Mouse (Mus musculus): ENCODE data around the gene Klrb1a.
"Not testable (repeated sequence)": the region's sequence is repeated elsewhere in the genome, so short reads cannot be mapped to it uniquely, and the experiment has no call there.

Gene Klrb1a

DNA sequence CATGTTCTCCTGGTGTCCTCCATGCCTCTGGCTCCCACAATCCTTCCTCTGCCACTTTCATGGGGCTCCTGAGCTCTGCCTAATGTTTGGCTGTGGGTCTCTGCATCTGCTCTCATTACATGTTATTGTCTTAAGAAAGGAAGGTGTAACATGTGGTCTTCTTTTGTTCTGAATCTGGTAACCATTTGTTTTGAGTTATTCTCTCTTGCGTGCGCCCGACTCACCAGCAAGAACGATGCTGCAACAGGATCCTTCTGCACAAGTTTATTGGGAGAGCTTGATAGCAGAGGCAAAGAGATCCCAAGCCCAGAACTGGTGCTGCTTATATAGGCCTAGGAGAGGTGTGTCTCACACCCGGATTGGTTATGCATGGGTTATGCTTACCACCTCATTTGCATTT, at the start of gene Klrb1a:
Gene Klrb1a (minus strand): TSS at position 101 of the 400 bp plus-strand sequence.
- not testable (repeated sequence) for DNase-seq (ENCODE audit: low read depth, low spot score)

DNA sequence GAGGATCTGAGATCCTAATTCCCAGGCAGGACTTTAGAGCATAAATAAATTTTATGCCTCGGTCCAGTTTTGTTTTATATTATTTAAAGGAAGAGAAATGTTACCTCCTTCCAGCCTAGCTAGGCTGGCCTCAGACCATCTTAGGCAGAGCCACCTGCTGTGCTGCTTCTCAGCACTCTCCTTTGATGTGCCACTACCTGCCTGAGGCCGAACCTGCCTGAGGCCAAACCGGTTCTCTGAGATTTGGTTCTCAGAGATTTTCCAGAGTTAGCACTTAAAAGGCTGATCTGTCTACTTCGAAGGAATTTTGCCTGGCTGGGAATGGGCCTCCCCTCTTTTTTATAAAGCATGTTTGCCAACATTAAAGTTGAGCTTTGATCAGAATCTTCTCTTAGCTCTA, 46.6 kb upstream of the Klrb1a start:
- no peak for DNase-seq (ENCODE audit: low read depth, low spot score)

DNA sequence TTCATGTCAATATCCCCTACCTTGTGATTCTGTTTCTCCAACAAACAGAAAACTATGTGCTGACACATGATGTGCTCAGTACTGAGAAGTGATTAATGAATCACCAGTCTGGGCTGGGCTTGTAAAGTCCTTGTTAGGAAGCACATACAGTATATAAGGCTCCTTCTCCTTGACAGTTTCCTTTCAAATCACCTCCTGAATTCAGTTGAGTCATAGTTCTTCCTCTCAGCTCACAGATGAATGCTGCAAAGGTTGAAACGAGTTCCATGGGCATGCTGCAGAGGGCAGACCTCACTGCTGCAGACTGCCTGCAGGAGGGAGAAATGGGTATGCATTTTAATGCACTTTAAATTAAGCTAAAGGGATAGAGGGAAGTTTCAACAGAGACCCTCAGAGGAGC, 38.9 kb upstream of the Klrb1a start, which contains the start of gene Clec2h:
Gene Clec2h (plus strand): TSS at position 180 of the 400 bp plus-strand sequence.
- DNase-seq (ENCODE audit: low read depth, low spot score): peak; percentile 36

DNA sequence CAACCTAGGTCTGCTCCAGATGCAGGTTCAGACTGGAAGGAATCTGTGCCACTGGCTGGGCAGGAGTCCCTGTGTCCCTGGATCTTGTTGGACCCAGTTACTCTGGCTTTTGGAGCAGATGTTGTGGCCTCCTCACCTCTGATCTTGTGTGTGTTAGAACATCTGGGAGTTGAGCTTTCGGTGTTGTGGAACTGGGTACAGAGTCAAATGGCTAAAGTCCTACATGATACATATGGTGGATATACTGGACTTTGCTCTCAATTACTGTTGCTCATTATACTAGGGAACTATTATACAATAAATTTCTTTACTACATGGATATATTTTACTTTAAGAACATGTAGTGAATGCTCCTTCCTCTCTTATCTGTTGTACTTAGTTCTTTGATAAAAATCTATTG, 37.9 kb upstream of the Klrb1a start:
- DNase-seq (ENCODE audit: low read depth, low spot score): no peak

DNA sequence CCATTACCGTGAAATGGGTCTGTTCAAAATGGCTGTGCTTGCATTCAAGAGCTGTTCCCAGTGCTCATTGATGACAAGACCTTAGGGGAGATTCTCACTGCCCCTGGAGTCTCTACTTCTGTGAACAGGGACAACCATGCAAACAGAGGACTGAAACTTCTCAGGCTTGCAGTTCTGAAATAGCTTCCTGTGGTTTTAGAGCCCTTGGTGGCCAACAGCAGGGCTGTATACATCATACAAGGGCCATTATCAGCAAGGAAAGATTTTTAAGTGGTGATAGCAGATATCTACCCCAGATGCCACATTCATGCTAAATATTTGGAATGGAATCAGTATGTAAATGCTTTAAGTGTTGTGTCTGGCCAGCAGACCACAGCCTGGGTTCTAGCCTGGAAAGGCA, 29.6 kb upstream of the Klrb1a start:
- DNase-seq (ENCODE audit: low read depth, low spot score): no peak

DNA sequence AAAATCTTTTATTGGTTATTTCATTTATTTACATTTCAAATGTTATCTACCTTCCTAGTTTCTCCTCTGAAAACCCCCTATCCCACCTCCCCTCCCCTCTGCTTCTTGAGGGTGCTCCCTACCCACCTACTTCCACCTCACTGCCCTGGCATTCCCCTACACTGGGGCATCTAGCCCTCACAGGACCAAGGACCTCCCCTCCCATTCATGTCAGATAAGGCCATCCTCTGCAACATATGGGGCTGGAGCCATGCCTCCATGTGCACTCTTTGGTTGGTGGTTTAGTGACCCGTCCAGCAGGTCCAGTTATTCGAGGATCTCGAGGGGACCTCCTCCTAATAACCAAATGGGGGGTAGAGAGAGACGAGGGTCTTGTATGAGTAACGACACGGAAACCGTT, 27.5 kb upstream of the Klrb1a start:
- not testable (repeated sequence) for DNase-seq (ENCODE audit: low read depth, low spot score)

DNA sequence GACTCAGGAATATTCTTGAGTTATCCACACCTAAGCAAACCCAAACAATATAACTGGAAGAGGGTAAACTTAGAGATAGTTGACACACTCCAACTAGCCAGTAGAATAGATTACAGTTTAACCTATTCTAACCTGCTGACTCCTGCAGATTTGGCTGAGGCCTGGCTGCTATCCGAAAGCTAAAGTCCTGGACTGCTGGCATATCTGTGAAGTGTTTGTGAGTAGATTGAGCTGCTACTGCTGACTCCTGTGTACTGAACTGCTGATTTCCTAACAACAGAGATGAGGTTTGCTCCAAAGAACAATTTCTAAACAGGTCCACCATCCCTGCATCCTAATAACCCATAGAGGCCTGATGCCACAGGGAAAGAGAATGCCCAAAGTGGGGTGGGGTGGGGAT, 26.9 kb upstream of the Klrb1a start:
- no peak for DNase-seq (ENCODE audit: low read depth, low spot score)

DNA sequence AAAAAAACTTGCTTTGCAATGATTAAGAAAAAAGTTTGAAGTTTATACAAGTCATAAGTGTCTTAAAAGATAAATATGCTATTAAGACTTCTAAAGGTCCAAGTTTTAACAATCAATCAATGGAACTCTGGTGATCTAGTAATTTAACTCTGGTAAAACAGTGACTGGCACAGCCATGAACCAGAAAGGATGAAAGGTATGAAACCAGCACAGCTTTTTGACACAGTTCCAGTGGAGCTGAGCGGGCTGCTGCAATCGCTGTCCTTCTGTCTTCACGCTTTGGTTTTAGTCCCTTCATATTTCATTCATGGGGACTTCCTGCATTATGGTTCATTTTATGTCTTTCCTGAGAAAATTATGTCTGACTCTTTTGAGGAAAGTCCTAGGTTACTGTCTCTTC, 26.3 kb upstream of the Klrb1a start:
- no peak for DNase-seq (ENCODE audit: low read depth, low spot score)

DNA sequence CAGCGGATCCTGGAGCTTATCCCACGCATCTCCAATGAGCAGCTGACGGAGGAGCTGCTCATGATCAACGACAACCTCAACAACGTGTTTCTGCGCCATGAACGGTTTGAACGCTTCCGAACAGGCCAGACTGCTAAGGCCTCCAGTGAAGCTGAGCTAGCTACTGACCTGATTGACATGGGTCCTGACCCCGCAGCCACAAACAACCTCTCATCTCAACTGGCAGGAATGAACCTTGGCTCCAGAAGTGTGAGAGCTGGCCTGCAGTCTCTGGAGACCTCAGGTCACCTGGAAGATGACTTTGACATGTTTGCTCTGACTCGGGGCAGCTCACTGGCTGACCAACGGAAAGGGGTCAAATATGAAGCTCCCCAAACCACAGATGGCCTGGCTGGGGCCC, 22.4 kb upstream of the Klrb1a start:
- DNase-seq (ENCODE audit: low read depth, low spot score): not testable (repeated sequence)

DNA sequence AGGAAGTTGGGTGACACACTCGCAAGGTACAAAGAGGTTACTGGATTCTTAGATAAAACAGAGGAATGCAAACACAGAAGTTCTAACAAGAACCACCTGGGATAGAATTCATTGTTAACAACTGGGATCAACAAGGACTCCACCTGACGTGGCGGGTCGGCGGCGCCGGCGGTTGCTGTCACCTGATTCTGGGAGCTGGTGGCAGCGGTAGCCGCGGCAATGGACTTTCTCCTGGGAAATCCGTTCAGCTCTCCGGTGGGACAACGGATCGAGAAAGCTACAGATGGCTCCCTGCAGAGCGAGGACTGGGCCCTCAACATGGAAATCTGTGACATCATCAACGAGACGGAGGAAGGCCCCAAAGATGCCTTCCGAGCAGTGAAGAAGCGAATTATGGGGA, 21.4 kb upstream of the Klrb1a start:
- not testable (repeated sequence) for DNase-seq (ENCODE audit: low read depth, low spot score)

DNA sequence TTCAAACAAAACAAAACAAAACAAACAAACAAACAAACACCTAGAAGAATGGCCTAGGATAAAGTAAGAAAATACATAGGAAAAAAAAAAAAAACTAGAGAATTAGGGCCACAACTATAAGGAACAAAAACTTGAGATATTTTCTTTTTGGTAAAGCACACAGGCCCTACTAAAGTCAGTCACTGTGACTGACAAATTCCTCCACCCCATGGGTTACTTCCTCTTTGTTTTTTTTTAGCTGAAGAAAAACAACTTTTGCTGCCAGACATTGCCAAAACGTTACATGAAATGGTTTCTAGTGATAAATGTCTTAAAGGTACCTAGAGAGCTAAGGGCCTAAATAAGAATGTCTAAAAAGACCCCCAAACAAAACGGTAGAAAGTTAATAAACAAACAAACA, 20.7 kb upstream of the Klrb1a start:
- no peak for DNase-seq (ENCODE audit: low read depth, low spot score)

DNA sequence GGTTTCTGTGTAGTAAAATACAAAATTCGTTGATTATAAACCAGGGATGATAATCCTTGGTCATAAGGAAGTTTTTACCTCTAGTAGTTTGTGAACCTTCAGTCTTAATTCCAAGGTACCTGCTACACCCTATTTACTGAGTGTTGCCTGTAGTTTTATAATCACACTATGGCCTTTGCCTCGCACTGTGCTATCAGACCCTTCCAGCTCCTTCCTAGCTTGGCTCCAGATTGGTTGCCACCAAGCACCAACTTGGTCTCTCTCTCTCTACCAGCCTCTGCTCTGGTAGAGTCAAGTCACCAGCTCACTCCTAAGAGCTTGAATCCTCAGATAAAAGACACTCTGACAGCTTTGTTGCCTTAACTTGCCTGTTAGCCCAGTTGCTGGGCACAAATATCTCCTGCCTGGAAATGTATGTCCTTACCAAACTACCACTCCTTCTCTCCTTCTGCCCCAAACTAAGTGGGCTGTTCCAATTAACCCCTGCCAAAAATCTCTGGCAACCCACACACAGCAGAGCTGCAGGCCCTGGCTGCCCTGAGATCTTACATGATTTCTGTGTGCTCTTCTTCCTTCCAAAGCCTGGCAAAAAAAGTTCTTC, 17.9 kb upstream of the Klrb1a start:
- no peak for DNase-seq (ENCODE audit: low read depth, low spot score)

DNA sequence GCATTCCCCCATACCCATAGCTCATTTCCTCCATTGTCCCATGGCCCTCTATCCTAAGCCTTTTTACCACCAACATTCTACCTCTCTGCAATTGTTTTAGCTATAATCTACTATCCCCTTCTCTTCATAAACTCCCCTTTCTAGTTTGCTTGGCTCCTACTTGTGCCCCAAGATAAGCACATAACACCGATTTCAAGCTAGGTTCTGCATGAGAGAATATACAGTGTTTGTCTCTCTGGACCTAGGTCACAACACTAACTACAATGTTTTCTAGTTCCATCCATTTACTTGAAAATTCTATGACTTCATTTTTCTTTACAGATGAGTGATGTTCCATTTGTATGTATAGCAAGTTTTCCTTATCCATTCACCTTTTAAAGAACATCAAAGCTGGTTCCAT, 17.3 kb upstream of the Klrb1a start:
- DNase-seq (ENCODE audit: low read depth, low spot score): no peak

DNA sequence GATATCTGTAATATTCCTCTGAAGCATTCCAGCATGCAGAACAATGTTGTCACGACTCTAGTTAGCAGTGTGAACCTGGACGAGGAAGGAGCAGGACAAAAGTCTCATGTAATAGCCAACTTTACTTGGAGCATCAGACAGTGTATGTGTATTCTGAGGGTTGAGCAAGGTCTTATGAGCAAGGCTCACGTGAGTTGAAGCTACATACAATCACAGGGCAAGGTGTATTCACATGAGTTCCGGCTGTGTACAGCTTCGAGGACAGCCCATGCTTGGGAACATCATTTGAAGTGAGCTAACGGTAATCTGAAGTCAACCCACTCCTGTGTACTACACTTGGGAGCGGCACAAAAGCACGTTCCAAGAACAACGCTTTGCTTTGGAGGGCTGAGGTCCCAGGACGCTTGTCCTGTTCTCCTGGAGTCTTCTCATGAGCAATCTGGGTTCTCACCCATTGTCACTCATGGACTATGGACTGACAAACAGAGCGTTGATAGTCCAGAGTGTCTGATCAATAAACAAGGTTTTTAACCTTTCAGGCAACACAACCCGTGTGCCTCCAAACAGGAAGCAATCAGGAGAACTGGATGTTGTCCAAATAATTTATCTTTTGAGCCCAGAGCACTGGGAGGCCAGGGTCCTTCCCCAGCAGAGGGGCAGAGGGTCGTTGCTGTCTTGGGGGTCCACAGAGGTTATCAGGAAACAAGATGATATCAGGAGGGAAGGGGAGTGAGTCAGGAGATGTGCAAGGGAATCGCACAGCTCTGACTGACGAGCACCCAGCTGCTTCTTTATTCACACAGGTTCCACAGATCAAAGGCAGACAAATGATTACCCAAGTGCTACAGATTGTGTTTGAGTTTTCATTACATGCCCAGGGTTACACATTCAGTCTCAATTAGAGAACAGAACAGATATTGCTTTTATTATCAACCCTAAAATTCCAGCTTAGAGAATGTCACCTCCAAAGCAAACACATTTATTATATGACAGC, 7.9 kb upstream of the Klrb1a start:
- not testable (repeated sequence) for DNase-seq (ENCODE audit: low read depth, low spot score)

DNA sequence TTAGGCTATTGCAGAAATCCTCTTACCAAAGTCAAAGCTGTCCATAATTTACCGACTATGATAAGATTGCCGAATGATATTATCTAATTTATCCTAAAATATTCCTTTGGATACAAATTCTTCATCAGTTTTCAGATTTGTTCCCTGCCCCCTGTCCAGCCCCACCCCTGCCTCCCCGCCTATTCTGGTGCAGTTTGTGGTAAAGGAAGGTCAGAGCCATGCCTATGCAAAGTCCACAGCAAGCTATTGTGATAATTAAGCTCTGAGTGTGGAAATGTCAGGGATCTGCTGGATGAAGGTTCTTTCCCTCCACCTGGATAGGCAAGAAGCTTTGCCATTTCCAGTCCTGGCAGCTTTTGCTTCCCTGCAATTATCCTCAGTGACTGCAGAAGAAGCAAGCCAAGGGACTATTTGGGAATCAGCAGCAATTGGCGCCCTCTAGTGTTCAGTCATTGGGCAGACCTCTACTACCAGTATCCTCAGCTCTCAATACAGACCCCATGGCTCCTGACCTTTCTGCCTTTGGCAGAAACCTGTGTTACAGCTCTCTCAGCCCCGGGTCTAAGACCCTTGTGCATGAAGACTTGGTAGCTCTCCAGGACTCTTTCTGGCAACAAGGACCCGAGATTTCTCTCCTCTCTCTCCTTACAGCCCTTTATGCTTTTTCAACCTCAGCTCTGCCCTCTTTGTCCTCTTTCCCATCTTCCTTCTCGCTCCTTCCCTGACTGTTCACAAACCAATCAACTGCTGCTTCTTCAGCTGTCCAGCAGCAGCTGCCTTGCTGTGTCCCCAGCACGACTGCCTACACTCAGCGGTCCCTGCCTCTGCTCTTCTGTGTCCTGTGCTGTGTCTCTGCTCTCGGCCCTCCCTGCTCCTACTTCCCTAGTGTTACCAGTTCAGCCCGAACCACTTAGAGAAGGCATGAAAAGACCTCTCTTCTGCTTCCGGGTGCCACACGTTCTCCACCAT, 6.7 kb upstream of the Klrb1a start:
- DNase-seq (ENCODE audit: low read depth, low spot score): peak; percentile 44

DNA sequence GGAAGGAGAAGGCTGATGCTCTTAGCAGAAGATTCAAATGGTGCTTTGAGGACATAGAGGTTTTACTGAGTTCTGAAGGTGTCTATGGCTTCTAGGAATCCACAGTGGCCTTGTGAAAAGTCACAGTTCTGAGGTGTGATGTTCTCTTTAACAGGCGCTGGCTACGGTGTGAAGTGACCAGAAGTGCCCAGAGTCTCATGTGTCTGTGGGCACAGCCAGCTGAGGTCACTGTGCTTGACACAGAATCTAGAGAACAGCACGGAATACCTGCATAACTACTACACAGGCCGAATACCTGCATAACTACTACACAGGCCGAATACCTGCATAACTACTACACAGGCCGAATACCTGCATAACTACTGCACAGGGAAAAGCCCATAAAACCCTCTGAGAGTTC, 1.9 kb upstream of the Klrb1a start:
- not testable (repeated sequence) for DNase-seq (ENCODE audit: low read depth, low spot score)

DNA sequence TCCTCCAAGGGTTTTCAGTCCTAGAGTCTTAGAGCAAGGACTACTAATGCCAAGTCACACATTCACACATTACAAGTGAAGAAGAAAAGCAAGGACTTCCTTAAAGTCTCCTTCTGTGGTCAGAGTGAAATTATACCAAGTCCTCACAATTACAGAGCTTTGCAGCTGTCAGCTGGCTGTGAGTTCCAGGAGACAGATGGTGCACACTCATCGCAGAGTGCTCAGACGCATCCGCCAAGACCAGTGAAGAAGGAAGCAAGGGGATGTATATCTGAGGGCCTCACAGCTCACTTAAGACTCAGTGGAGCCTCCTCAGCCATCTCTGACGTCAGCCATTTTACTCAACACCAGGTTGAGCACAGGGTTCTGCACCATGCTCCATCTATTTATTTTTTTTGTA, 1.1 kb upstream of the Klrb1a start:
- no peak for DNase-seq (ENCODE audit: low read depth, low spot score)

DNA sequence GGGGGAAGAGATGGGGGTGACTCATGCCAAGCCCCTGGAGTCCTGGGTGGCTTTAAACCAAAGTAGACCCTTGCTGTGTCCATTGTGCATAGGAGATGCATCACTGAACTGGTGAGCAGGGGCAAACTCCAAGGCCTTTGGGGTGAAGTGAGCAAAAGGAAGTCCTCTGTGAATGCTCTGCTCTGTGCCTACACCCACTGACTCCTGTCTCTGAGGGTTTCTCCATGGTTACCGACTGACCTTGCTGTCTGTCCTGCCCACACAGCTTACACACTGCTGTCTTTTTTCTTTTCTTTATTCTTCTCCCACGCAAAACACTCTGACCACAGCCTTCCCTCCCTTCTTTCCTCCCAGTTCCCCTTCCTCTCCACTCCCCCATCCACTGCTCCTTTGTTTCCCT, 600 bp downstream of the Klrb1a start:
- no peak for DNase-seq (ENCODE audit: low read depth, low spot score)

DNA sequence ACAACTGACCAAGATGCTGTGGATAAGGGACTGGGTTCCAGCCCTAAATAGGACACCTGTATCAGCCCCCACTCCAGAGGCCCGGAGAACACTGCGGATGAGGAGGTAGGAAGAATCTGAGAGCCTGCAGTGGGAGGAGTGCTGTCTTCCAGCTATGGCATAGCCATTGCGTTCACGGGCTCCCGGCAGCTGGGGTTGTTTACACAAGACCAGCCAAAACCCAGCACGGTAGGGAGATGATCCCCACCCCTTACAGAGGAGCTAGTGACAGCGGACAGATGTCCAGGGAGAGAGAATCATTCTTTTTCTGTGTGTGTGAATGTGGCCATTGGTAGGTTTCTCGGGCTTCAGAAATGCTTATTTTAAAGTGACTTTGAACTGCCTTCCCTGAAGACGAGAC, 17.0 kb downstream of the Klrb1a start:
- no peak for DNase-seq (ENCODE audit: low read depth, low spot score)

DNA sequence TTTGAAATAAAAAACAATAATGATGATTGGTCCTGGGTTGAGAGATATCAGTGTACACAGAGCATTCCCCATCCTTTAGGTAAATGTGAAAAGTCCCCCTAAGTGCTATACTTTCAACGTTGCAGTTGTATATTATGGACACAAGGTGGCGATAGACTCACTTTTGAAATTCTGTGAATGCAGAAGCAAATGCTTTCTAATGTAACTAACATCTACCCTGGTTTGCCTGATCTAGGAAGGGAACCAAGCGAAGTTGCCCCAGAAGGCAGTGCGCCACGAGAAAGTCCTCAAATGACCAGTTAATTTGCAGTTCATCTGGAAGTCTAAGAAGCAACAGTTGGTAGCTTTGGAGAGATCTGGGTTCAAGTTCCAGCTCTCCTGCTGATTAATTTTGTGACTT, 18.8 kb downstream of the Klrb1a start:
- DNase-seq (ENCODE audit: low read depth, low spot score): peak; percentile 61

DNA sequence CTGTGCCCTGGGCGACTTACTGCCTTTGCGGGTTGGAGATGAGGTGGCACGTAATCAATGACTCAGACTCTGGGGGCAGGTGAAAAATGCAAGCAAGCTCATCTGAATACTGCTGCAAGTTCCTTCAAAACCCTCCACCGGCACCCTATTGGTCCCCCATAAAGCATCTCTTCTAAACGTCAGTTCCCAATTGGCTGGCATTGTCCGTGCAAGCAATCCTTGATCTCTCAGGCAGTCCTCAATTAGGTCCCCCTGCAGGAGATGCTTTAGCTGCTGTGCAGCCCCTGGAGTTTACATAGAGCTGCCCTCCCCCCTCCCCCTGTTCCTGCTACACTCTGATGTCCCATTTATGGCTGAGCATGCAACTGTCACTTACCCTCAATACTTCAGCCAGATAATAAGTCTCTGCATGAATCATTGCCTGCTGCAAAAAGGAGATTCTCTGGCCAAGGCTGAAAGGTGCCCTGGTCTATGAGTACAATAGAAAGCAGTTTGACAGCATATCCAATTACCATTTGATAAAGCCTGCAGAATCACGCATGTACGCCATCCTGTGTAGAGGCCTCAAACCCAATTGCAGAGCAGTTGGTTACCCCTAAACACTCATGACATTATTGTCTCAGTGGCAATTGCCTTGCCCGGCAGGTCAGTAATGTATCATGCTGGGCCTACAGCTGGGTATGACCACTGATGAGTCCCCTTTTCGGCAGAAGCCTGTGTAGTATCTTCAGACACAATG, 20.7 kb downstream of the Klrb1a start:
- no peak for DNase-seq (ENCODE audit: low read depth, low spot score)
